ENCODE assay signal across 9 mouse cellular contexts in genomic region chr12:85571312-85571711, GRCm38 (mm10). TPM values are rescaled to one million over a fixed set of nuclear protein-coding genes. Genes with fewer than 3 reads are reported as not detected.
A peak's percentile ranks its signal among the peaks of the same experiment; 100 is the strongest.
DNase-seq lines count a peak whose midpoint lies in the region; ATAC-seq and TF ChIP-seq lines count a peak whose summit lies in the region.
"Had no signal": no experiment of that assay in that cellular context is flagged by ENCODE, and none has a peak within 500 bp of the region (broad histone marks: within the 10 kb centered on the region; RNA-seq: fewer than 3 reads in every experiment).

No protein-coding gene starts in this region.

- peak overlapping the region; percentile 83 for H3K27ac ChIP-seq in forebrain, embryonic 10.5 days
- H3K27ac ChIP-seq in forebrain, embryonic 11.5 days (ENCODE audit: low read depth, low read length) = no peak overlapping the region
- no peak overlapping the region; the same call in 1 of the 2 replicates for H3K27ac ChIP-seq in limb, embryonic 14.5 days (replicated peaks; ENCODE audit: low read depth, low read length)

- ATAC-seq in forebrain, embryonic 11.5 days (replicated peaks; ENCODE audit: low FRiP score) = no peak
- ATAC-seq in limb, embryonic 14.5 days (ENCODE audit: low FRiP score, low read depth) = no peak

- no peak for DNase-seq in forebrain, embryonic 10.5 days (ENCODE audit: extremely low spot score, low spot score)
- no peak for DNase-seq in forebrain, embryonic 11.5 days (ENCODE audit: low spot score)
- peak; percentile 77 for DNase-seq in A20 (ENCODE audit: low read depth, low spot score)
- peak; percentile 31 for DNase-seq in cerebellum, adult 9-11 months
- peak; percentile 32 to 48 for DNase-seq in heart, adult 9 months (ENCODE audit: low spot score in 2 of 2)
- peak; percentile 37 for DNase-seq in limb, embryonic 14.5 days (ENCODE audit: low spot score)
- peak; percentile 65 to 74 for DNase-seq in thymus, adult 18-20 months
- no peak for DNase-seq in kidney, postnatal 10 days

- no peaks in the 10 kb centered on the region for H3K36me3 ChIP-seq in forebrain, embryonic 10.5 days (replicated peaks)
- no peaks in the 10 kb centered on the region for H3K36me3 ChIP-seq in forebrain, embryonic 11.5 days (ENCODE audit: control insufficient read depth, insufficient read depth, low read length)
- H3K36me3 ChIP-seq in limb, embryonic 14.5 days (ENCODE audit: control insufficient read depth, insufficient read depth, low read length) = no peaks in the 10 kb centered on the region
- H3K36me3 ChIP-seq: G1E had no signal

- H3K4me2 ChIP-seq in forebrain, embryonic 11.5 days (ENCODE audit: low read depth, low read length, severe bottlenecking) = no peak overlapping the region
- H3K4me2 ChIP-seq in limb, embryonic 14.5 days (replicated peaks; ENCODE audit: low read depth, low read length, severe bottlenecking) = no peak overlapping the region

- peaks cover 15% of the 10 kb centered on the region for H3K4me1 ChIP-seq in forebrain, embryonic 10.5 days
- no peaks in the 10 kb centered on the region for H3K4me1 ChIP-seq in forebrain, embryonic 11.5 days (replicated peaks; ENCODE audit: control insufficient read depth, insufficient read depth, low read length)
- peaks cover 23% of the 10 kb centered on the region for H3K4me1 ChIP-seq in limb, embryonic 14.5 days (ENCODE audit: control insufficient read depth, insufficient read depth, low read length)

- TF ChIP-seq POLR2A in limb, embryonic 14.5 days (IDR thresholded peaks at IDR 0.05; ENCODE audit: borderline replicate concordance, extremely low read depth, insufficient read depth, insufficient read length) = no peak

- no peak overlapping the region for H3K4me3 ChIP-seq in forebrain, embryonic 10.5 days
- H3K4me3 ChIP-seq in forebrain, embryonic 11.5 days (ENCODE audit: low read depth, low read length) = no peak overlapping the region
- H3K4me3 ChIP-seq in limb, embryonic 14.5 days (replicated peaks; ENCODE audit: low read length) = no peak overlapping the region

- 90% methylated on average over 11 of the region's 11 CpGs for WGBS in forebrain, embryonic 10.5 days
- 86% methylated on average over 11 of the region's 11 CpGs for WGBS in forebrain, embryonic 11.5 days
- WGBS in limb, embryonic 14.5 days = 60% methylated on average over 11 of the region's 11 CpGs

- H3K27me3 ChIP-seq in forebrain, embryonic 10.5 days (ENCODE audit: poor library complexity, severe bottlenecking) = no peaks in the 10 kb centered on the region
- H3K27me3 ChIP-seq in forebrain, embryonic 11.5 days (ENCODE audit: control insufficient read depth, insufficient read depth, low read length) = no peaks in the 10 kb centered on the region
- no peaks in the 10 kb centered on the region for H3K27me3 ChIP-seq in limb, embryonic 14.5 days (ENCODE audit: control insufficient read depth, insufficient read depth, low read length)

- no peaks in the 10 kb centered on the region for H3K9me3 ChIP-seq in forebrain, embryonic 10.5 days
- H3K9me3 ChIP-seq in forebrain, embryonic 11.5 days (ENCODE audit: control insufficient read depth, low read length) = no peaks in the 10 kb centered on the region
- H3K9me3 ChIP-seq in limb, embryonic 14.5 days (ENCODE audit: control insufficient read depth, low read length) = no peaks in the 10 kb centered on the region
- H3K9me3 ChIP-seq: G1E had no signal

- H3K9ac ChIP-seq in forebrain, embryonic 11.5 days (ENCODE audit: low read length) = no peak overlapping the region
- no peak overlapping the region for H3K9ac ChIP-seq in limb, embryonic 14.5 days (ENCODE audit: low read depth, low read length, severe bottlenecking)

RNA-seq across cellular contexts. Expression of gene Jdp2, which starts 27.5 kb away (rescaled TPM):
- polyA plus RNA-seq in forebrain, embryonic 10.5 days (2016; fragmentation: Nextera tagmentation; extraction: Ambion mirVana) = 0.12 and 0.15 TPM in 2 replicates
- polyA plus RNA-seq in forebrain, embryonic 11.5 days (2014; fragmentation: Nextera tagmentation; extraction: Ambion mirVana) = 0.31 TPM in 2 replicates
- 37.7 and 43.9 TPM in 2 replicates for polyA plus RNA-seq in limb, embryonic 14.5 days (2012; rRNA removed)
- 3.2 and 3.8 TPM in 2 replicates for polyA plus RNA-seq in limb, embryonic 14.5 days (2014; fragmentation: Nextera tagmentation; extraction: Ambion mirVana)
- polyA plus RNA-seq: G1E had no signal

Comparison
In these comparisons a context has a peak if more than half of its experiments do, and no peak if none do; other contexts are left out.
1. DNase-seq: peak in A20 (single experiment), cerebellum, adult 9-11 months (single experiment), heart, adult 9 months (2 of 2), limb, embryonic 14.5 days (single experiment) and thymus, adult 18-20 months (2 of 2); none in forebrain, embryonic 10.5 days (single experiment), forebrain, embryonic 11.5 days (single experiment) and kidney, postnatal 10 days (single experiment).